Mouse (Mus musculus) spleen, embryonic (tissue): ENCODE measurements around the gene Slc22a20.

Source experiments
- CTCF ChIA-PET: fragments of 350-600 bp; sonication (Branson Sonifier 250); formaldehyde crosslinking; loops from one replicate; lab custom pipeline; 2022; lab: Charles Lee

Slc22a20 gene

GRCm38 (mm10) chr19:5986043-5986442 is at the start of gene Slc22a20:
Gene Slc22a20, minus strand, starts transcription at chr19:5986143.
- CTCF ChIA-PET = no interaction called here

- CTCF ChIA-PET = no interaction called here
Measured at GRCm38 (mm10) chr19:6030520-6031280, 44.8 kb upstream of the Slc22a20 start.

GRCm38 (mm10) chr19:6029426-6029825 is 43.5 kb upstream of the Slc22a20 start:
- CTCF ChIA-PET = no interaction called here

GRCm38 (mm10) chr19:6028991-6029390 is 43.0 kb upstream of the Slc22a20 start:
- CTCF ChIA-PET = no interaction called here

GRCm38 (mm10) chr19:6023930-6024329 is 38.0 kb upstream of the Slc22a20 start:
- CTCF ChIA-PET = no interaction called here

GRCm38 (mm10) chr19:6023059-6023458 is 37.1 kb upstream of the Slc22a20 start:
- CTCF ChIA-PET = interaction anchor here (0.9 kb wide), 1 partner anchor 103 kb away, joined by 4 read pairs; no protein-coding TSS in a partner anchor

GRCm38 (mm10) chr19:6020276-6020675 is 34.3 kb upstream of the Slc22a20 start:
- CTCF ChIA-PET = interaction anchor here (0.6 kb wide), 1 partner anchor 52 kb away, joined by 3 read pairs; no protein-coding TSS in a partner anchor

- CTCF ChIA-PET = interaction anchor here (0.7 to 1.0 kb wide), 2 partner anchors 52 to 60 kb away, joined by 4 to 23 read pairs; no protein-coding TSS in a partner anchor
Measured at GRCm38 (mm10) chr19:6018142-6019089, 32.5 kb upstream of the Slc22a20 start.

GRCm38 (mm10) chr19:6016532-6016931 is 30.6 kb upstream of the Slc22a20 start:
- CTCF ChIA-PET = interaction anchor here (0.7 to 1.4 kb wide), 2 partner anchors 51 to 262 kb away, joined by 3 to 4 read pairs; no protein-coding TSS in a partner anchor

- CTCF ChIA-PET = interaction anchor here (0.7 to 1.4 kb wide), 4 partner anchors 9 to 263 kb away, joined by 3 to 5 read pairs (median 4); partner anchors contain the start of gene Syvn1
Measured at GRCm38 (mm10) chr19:6015511-6016315, 29.8 kb upstream of the Slc22a20 start, which contains the start of gene Capn1. Gene Capn1, minus strand, starts transcription at chr19:6015897.

GRCm38 (mm10) chr19:6014991-6015510 is 29.1 kb upstream of the Slc22a20 start:
- CTCF ChIA-PET = interaction anchor here (0.6 to 1.4 kb wide), 4 partner anchors 10 to 49 kb away, joined by 3 to 5 read pairs (median 4); partner anchors contain the start of gene Syvn1

- CTCF ChIA-PET = interaction anchor here (0.6 kb wide), 1 partner anchor 34 kb away, joined by 4 read pairs; no protein-coding TSS in a partner anchor
Measured at GRCm38 (mm10) chr19:6013691-6014090, 27.7 kb upstream of the Slc22a20 start.

- CTCF ChIA-PET = no interaction called here
Measured at GRCm38 (mm10) chr19:6009137-6009536, 23.2 kb upstream of the Slc22a20 start.

GRCm38 (mm10) chr19:6007013-6007412 is 21.1 kb upstream of the Slc22a20 start:
- CTCF ChIA-PET = no interaction called here

- CTCF ChIA-PET = no interaction called here
Measured at GRCm38 (mm10) chr19:6005541-6005940, 19.6 kb upstream of the Slc22a20 start.

- CTCF ChIA-PET = no interaction called here
Measured at GRCm38 (mm10) chr19:5999969-6000368, 14.0 kb upstream of the Slc22a20 start.

GRCm38 (mm10) chr19:5998180-5998579 is 12.2 kb upstream of the Slc22a20 start:
- CTCF ChIA-PET = no interaction called here

- CTCF ChIA-PET = no interaction called here
Measured at GRCm38 (mm10) chr19:5994711-5995110, 8.8 kb upstream of the Slc22a20 start.

- CTCF ChIA-PET = no interaction called here
Measured at GRCm38 (mm10) chr19:5992012-5992411, 6.1 kb upstream of the Slc22a20 start.

- CTCF ChIA-PET = no interaction called here
Measured at GRCm38 (mm10) chr19:5991467-5991866, 5.5 kb upstream of the Slc22a20 start.
